Mouse (Mus musculus) kidney, postnatal 0 days (tissue): ENCODE data around the gene Hist1h2bp. TPM values are rescaled to one million over a fixed set of nuclear protein-coding genes. Genes with fewer than 3 reads are reported as not detected.
"Not testable (repeated sequence)": the region's sequence is repeated elsewhere in the genome, so short reads cannot be mapped to it uniquely, and the experiment has no call there.

Source experiments
- ATAC-seq: fragments of 200-750 bp; cut with Nextera tagmentation; replicated peaks from 2 replicates; pipeline ENCODE4 v1.8.0; 2017; ENCODE audit warnings: low read depth, moderate number of reproducible peaks, moderate TSS enrichment, moderate library complexity; ENCODE audit not compliant: low FRiP score
- DNase-seq: peaks from one replicate; pipeline ENCODE4 v3.0.0-alpha.2; 2016; ENCODE audit warnings: low spot score
- H3K27ac ChIP-seq: fragments of 300-500 bp; sonication (generic); 2 replicates; pipeline ENCODE4 v1.5.1; 2014; ENCODE audit warnings: mild to moderate bottlenecking
- H3K27me3 ChIP-seq: fragments of 300-500 bp; sonication (generic); 2 replicates; pipeline ENCODE4 v1.6.1; 2014; ENCODE audit warnings: low read length, mixed read lengths; ENCODE audit not compliant: insufficient read depth
- H3K36me3 ChIP-seq: fragments of 300-500 bp; sonication (generic); 2 replicates; pipeline ENCODE4 v1.6.1; 2014; ENCODE audit warnings: low read length, mixed read lengths; ENCODE audit not compliant: insufficient read depth
- H3K4me1 ChIP-seq: fragments of 300-500 bp; sonication (generic); replicated peaks from 2 replicates; pipeline ENCODE4 v1.6.1; 2014; ENCODE audit warnings: antibody characterized with exemption, low read length, mixed read lengths; ENCODE audit not compliant: insufficient read depth
- H3K4me2 ChIP-seq: fragments of 300-500 bp; sonication (generic); 2 replicates; pipeline ENCODE4 v1.6.1; 2014; ENCODE audit warnings: mild to moderate bottlenecking, low read length, moderate library complexity, mixed read lengths
- H3K4me3 ChIP-seq: fragments of 300-500 bp; sonication (generic); replicated peaks from 2 replicates; pipeline ENCODE4 v1.5.1; 2014; ENCODE audit warnings: low read depth, low read length
- H3K9ac ChIP-seq: fragments of 300-500 bp; sonication (generic); 2 replicates; pipeline ENCODE4 v1.6.1; 2014; ENCODE audit warnings: low read depth, low read length
- H3K9me3 ChIP-seq: fragments of 300-500 bp; sonication (generic); replicated peaks from 2 replicates; pipeline ENCODE4 v1.6.1; 2016; ENCODE audit warnings: low read length, inconsistent platforms, mixed read lengths
- CTCF ChIP-seq: IDR thresholded peaks from 2 replicates; pipeline ENCODE4 v1.5.1; 2016; ENCODE audit warnings: antibody characterized with exemption, low read depth, mild to moderate bottlenecking, moderate library complexity
- WGBS: fragments of 180-500 bp; shearing (Covaris S2); extraction: QIAGEN DNeasy Blood & Tissue Kit; methylation state at CpG from one replicate; pipeline ENCODE4 v1.1.7; 2014; 5-methylcytosine and 5-hydroxymethylcytosine counted together
- polyA plus RNA-seq: library from polyadenylated mRNA; unstranded; fragments of >200 nt; fragmentation: Nextera tagmentation; extraction: Ambion mirVana; gene quantifications from 2 replicates; pipeline ENCODE4 v1.2.1, GENCODE M21; 2015

Gene Hist1h2bp
- polyA plus RNA-seq, 1 experiment from 2014 or later = 1.5 TPM

- DNase-seq (peak; percentile 52), ATAC-seq (no peak)
- no peak for TF ChIP-seq CTCF
- Histone ChIP-seq H3K4me1 (no peaks in the 10 kb centered on the region), H3K27ac (no peak overlapping the region), H3K4me2 (peak overlapping the region; percentile 41), H3K4me3 (0 out of 2 replicates have a peak overlapping the region, but pooled peaks have one; percentile 5), H3K9ac (peak overlapping the region; percentile 6; the same call in 1 of the 2 replicates), H3K27me3 (no peaks in the 10 kb centered on the region), H3K36me3 (no peaks in the 10 kb centered on the region), H3K9me3 (no peaks in the 10 kb centered on the region)
- WGBS = 11% methylated on average over 18 of the region's 18 CpGs
These were observed 3.5 kb downstream of the Hist1h2bp start for GRCm38 (mm10) chr13:21790601-21791283.

GRCm38 (mm10) chr13:21795584-21795983 lies 8.3 kb downstream of the Hist1h2bp start:
- ATAC-seq (no peak), DNase-seq (no peak)

GRCm38 (mm10) chr13:21797163-21797562 lies 9.9 kb downstream of the Hist1h2bp start:
- H3K4me1 ChIP-seq, ATAC-seq, H3K27me3 ChIP-seq, H3K9ac ChIP-seq, H3K9me3 ChIP-seq, DNase-seq, H3K27ac ChIP-seq, H3K36me3 ChIP-seq, H3K4me2 ChIP-seq, H3K4me3 ChIP-seq: not testable (repeated sequence)

More at GRCm38 (mm10) chr13:21795584-21795983, 8.3 kb downstream of the Hist1h2bp start:
- H3K4me1 ChIP-seq = no peaks in the 10 kb centered on the region
- no peak overlapping the region for H3K4me3 ChIP-seq
- no peak overlapping the region for H3K4me2 ChIP-seq
- no peaks in the 10 kb centered on the region for H3K9me3 ChIP-seq
- H3K36me3 ChIP-seq = no peaks in the 10 kb centered on the region
- H3K27ac ChIP-seq = no peak overlapping the region
- WGBS = 93% methylated on average over 7 of the region's 7 CpGs
- no peak for TF ChIP-seq CTCF
- no peak overlapping the region for H3K9ac ChIP-seq
- H3K27me3 ChIP-seq = no peaks in the 10 kb centered on the region

- not testable (repeated sequence) for H3K4me1 ChIP-seq, DNase-seq, H3K36me3 ChIP-seq, H3K4me3 ChIP-seq, H3K27ac ChIP-seq, H3K27me3 ChIP-seq, H3K9ac ChIP-seq, H3K4me2 ChIP-seq, H3K9me3 ChIP-seq
- WGBS = no CpG with 5 or more reads among the region's 4 CpGs
- peak; percentile 60 for ATAC-seq
These were observed 15.8 kb downstream of the Hist1h2bp start for GRCm38 (mm10) chr13:21803058-21803457.

- not testable (repeated sequence) for H3K9ac ChIP-seq, H3K4me1 ChIP-seq, H3K4me2 ChIP-seq, H3K27ac ChIP-seq, DNase-seq, H3K4me3 ChIP-seq, H3K27me3 ChIP-seq, H3K36me3 ChIP-seq, H3K9me3 ChIP-seq
- no CpG with 5 or more reads among the region's 23 CpGs for WGBS
- peak; percentile 97 for ATAC-seq
These were observed 22.8 kb downstream of the Hist1h2bp start, which contains the start of the genes Hist1h2bq and Hist1h2ao for GRCm38 (mm10) chr13:21810073-21810472. Hist1h2bq (minus strand) TSS chr13:21810197. Hist1h2ao (plus strand) TSS chr13:21810465.

GRCm38 (mm10) chr13:21811074-21811473 lies 23.8 kb downstream of the Hist1h2bp start:
- not testable (repeated sequence) for H3K27me3 ChIP-seq, H3K27ac ChIP-seq, H3K4me3 ChIP-seq, H3K9me3 ChIP-seq, H3K36me3 ChIP-seq, H3K4me1 ChIP-seq, H3K4me2 ChIP-seq, DNase-seq, H3K9ac ChIP-seq
- no CpG with 5 or more reads among the region's 8 CpGs for WGBS
- peak; percentile 20; the same call in 1 of the 2 replicates for ATAC-seq

GRCm38 (mm10) chr13:21811539-21811938 lies 24.3 kb downstream of the Hist1h2bp start, which contains the start of gene Hist1h4m:
Hist1h4m (plus strand) TSS chr13:21811746.
- H3K27me3 ChIP-seq, DNase-seq, H3K9ac ChIP-seq, H3K4me2 ChIP-seq, H3K9me3 ChIP-seq, H3K36me3 ChIP-seq, H3K27ac ChIP-seq, H3K4me3 ChIP-seq, H3K4me1 ChIP-seq: not testable (repeated sequence)
- ATAC-seq = peak; percentile 66
- no CpG with 5 or more reads among the region's 24 CpGs for WGBS

- not testable (repeated sequence) for H3K4me2 ChIP-seq, H3K4me1 ChIP-seq, H3K27ac ChIP-seq, H3K36me3 ChIP-seq, H3K9me3 ChIP-seq, H3K9ac ChIP-seq, H3K4me3 ChIP-seq, DNase-seq, H3K27me3 ChIP-seq
- 0% methylated on average over 11 of the region's 14 CpGs for WGBS
- ATAC-seq = peak; percentile 34
These were observed 24.8 kb downstream of the Hist1h2bp start for GRCm38 (mm10) chr13:21812092-21812491.

- H3K27ac ChIP-seq, H3K9me3 ChIP-seq, ATAC-seq, H3K9ac ChIP-seq, H3K4me3 ChIP-seq, H3K36me3 ChIP-seq, H3K4me2 ChIP-seq, H3K27me3 ChIP-seq, H3K4me1 ChIP-seq, DNase-seq: not testable (repeated sequence)
- WGBS = 57% methylated on average over 4 of the region's 16 CpGs
These were observed 33.0 kb downstream of the Hist1h2bp start for GRCm38 (mm10) chr13:21820082-21820890.
